Mouse (Mus musculus) forebrain, embryonic 12.5 days (tissue): ENCODE measurements around the gene Gm6034. TPM values are rescaled to one million over a fixed set of nuclear protein-coding genes. Genes with fewer than 3 reads are reported as not detected.
"Not testable (repeated sequence)": the region's sequence is repeated elsewhere in the genome, so short reads cannot be mapped to it uniquely, and the experiment has no call there.

ENCODE experiments used
- ATAC-seq: fragments of 200-750 bp; cut with Nextera tagmentation; 2 replicates; pipeline ENCODE4 v1.8.0; 2017; ENCODE audit warnings: moderate TSS enrichment; ENCODE audit not compliant: low FRiP score
- H3K27ac ChIP-seq: fragments of 300-500 bp; sonication (generic); 2 replicates; pipeline ENCODE4 v1.5.1; 2016; ENCODE audit warnings: mild to moderate bottlenecking
- H3K27me3 ChIP-seq: fragments of 300-500 bp; sonication (generic); 2 replicates; pipeline ENCODE4 v1.6.1; 2016; ENCODE audit warnings: mild to moderate bottlenecking
- H3K36me3 ChIP-seq: fragments of 300-500 bp; sonication (generic); replicated peaks from 2 replicates; pipeline ENCODE4 v1.6.1; 2016; ENCODE audit warnings: mild to moderate bottlenecking
- H3K4me1 ChIP-seq: fragments of 300-500 bp; sonication (generic); 2 replicates; pipeline ENCODE4 v1.6.1; 2016
- H3K4me2 ChIP-seq: fragments of 300-500 bp; sonication (generic); 2 replicates; pipeline ENCODE4 v1.6.1; 2016; ENCODE audit warnings: mild to moderate bottlenecking, moderate library complexity
- H3K4me3 ChIP-seq: fragments of 300-500 bp; sonication (generic); replicated peaks from 2 replicates; pipeline ENCODE4 v1.5.1; 2016; ENCODE audit warnings: mild to moderate bottlenecking
- H3K9ac ChIP-seq: fragments of 300-500 bp; sonication (generic); 2 replicates; pipeline ENCODE4 v1.6.1; 2016; ENCODE audit warnings: mild to moderate bottlenecking
- H3K9me3 ChIP-seq: fragments of 300-500 bp; sonication (generic); 2 replicates; pipeline ENCODE4 v1.6.1; 2016
- WGBS: fragments of 180-500 bp; shearing (Covaris S2); methylation state at CpG from one replicate; pipeline ENCODE4 v1.1.7; 2016; 5-methylcytosine and 5-hydroxymethylcytosine counted together
- polyA plus RNA-seq: library from polyadenylated mRNA; unstranded; fragments of >200 nt; fragmentation: Nextera tagmentation; extraction: Ambion mirVana; gene quantifications from 2 replicates; pipeline ENCODE4 v1.2.1, GENCODE M21; 2016

Gm6034 gene
- polyA plus RNA-seq, 1 experiment from 2014 or later: not detected

DNA sequence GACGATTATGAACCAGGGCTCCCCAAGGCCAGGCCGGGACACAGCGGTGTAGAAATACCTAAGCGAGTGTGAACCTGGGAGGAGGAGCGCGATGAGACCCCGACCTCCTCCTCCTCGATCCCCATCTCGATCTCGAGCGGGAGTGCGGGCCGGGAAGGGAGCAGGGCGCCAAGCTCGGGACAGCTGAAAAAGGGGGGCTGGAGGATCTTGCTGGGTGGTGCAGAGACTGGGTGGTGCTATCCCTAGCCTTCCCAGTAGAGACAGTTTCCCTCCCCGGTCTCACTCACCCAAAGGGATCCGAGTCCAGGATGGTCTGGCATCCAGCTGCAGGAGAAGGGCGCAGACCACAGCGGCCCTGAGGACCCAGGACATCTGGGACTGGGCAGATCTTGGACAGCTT is 706 bp upstream of the Gm6034 start:
- Histone ChIP-seq H3K4me3 (peak overlapping the region; percentile 37), H3K9ac (peak overlapping the region; percentile 45), H3K4me2 (peak overlapping the region; percentile 69), H3K27me3 (peaks cover 18% of the 10 kb centered on the region)
- not testable (repeated sequence) for H3K27ac ChIP-seq, H3K9me3 ChIP-seq, H3K36me3 ChIP-seq, H3K4me1 ChIP-seq
- WGBS: 2% methylated on average over 19 of the region's 19 CpGs
- 0 out of 2 replicates have a peak, but pooled peaks have one; percentile 68 for ATAC-seq

DNA sequence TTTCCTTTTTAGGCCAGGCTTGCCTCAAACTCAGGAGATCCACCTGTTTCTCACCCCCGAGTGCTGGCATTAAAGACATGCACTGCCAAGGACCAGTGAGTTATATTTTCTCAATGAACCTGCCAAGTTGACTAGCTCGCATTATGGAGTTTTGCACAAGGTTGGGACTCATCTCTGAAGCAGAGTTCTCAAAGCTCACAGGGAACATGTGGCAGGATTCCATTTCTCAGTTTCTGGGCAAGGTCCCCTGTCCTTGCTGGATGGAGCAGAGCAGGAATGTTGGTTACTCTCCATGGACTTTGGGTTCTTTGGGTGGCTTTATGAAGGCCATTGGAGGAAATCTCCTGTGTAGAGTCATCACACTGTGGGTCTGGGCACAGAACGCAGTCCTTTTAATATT is 525 bp downstream of the Gm6034 start:
- H3K9me3 ChIP-seq: no peaks in the 10 kb centered on the region
- H3K4me3 ChIP-seq: peak overlapping the region; percentile 37; the same call in 1 of the 2 replicates
- 80% methylated on average over 3 of the region's 3 CpGs for WGBS
- no peak overlapping the region for H3K27ac ChIP-seq
- no peak overlapping the region for H3K4me2 ChIP-seq
- no peaks in the 10 kb centered on the region for H3K36me3 ChIP-seq
- peaks cover 18% of the 10 kb centered on the region for H3K27me3 ChIP-seq
- no peaks in the 10 kb centered on the region for H3K4me1 ChIP-seq
- ATAC-seq: no peak
- H3K9ac ChIP-seq: no peak overlapping the region

DNA sequence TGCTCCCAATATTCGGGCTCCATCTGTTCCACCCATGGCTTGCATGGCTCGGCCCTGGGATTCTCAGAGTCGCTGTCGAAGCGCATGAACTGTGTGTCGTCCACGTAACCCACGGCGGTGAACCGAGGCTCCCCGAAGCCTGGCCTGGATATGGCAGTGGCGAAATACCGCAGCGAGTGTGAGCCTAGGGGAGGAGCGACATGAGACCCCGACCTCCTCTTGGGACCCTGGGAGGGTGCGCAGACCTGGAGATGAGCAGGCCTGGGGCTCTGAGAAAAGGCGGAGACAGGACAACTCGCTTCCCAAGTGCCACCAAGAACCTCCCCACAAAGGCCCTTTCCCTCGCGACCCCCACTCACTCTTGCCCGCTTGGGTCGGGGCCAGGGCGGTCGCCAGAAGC is 15.2 kb downstream of the Gm6034 start:
- WGBS: 88% methylated on average over 25 of the region's 25 CpGs
- not testable (repeated sequence) for ATAC-seq, H3K27ac ChIP-seq

DNA sequence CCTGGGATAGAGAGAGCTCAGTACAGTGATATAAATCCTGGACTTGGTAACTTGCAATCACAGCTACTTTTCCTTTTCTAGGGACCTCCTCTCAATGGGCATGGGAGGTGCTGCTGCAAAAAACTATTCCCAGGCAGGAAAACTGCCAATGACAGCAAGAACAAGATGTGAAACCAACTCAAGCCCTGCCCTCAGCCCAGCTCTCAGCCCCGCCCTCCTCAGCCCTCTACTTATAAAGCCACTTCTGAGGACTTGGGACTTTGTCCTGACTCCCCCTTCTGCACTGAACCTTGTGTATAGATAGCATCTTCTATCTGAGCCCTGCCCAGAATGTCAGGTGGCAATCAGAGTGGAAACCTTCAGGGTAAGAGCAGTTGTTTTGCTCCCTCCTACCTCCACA is 15.6 kb downstream of the Gm6034 start, which contains the start of gene Gm11127:
Gm11127 (minus strand) TSS at position 10 of the 400 bp plus-strand sequence.
- not testable (repeated sequence) for H3K4me2 ChIP-seq, H3K9ac ChIP-seq, H3K36me3 ChIP-seq, H3K4me3 ChIP-seq, H3K9me3 ChIP-seq, H3K27ac ChIP-seq, H3K4me1 ChIP-seq, ATAC-seq, H3K27me3 ChIP-seq
- 33% methylated on average over 1 of the region's 1 CpGs for WGBS

More for the DNA sequence above, 15.2 kb downstream of the Gm6034 start:
- H3K27me3 ChIP-seq, H3K4me1 ChIP-seq, H3K4me2 ChIP-seq, H3K36me3 ChIP-seq, H3K9me3 ChIP-seq, H3K4me3 ChIP-seq, H3K9ac ChIP-seq: not testable (repeated sequence)

DNA sequence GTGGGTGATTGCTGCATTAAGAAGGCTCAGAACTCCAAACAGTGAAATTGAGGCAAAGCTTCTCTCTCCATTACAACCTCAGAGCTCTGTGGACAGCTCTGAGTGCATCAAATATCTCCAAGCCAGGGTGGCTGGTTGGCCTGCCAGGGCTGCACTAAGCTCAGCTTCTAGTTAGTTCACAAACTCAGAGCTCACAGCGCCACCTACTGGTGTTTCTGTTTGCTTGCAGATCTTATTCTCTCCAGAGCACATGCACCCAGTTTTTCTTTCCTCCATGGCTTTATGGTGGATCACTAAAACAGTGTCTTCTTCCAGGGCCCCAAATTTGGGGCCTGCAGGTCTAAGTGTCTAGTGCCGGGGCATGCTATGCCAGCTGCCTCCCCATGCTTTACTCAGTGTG is 18.1 kb downstream of the Gm6034 start:
- H3K4me3 ChIP-seq: no peak overlapping the region
- H3K36me3 ChIP-seq: no peaks in the 10 kb centered on the region
- no peak for ATAC-seq
- no peaks in the 10 kb centered on the region for H3K4me1 ChIP-seq
- no peaks in the 10 kb centered on the region for H3K27me3 ChIP-seq
- no peak overlapping the region for H3K9ac ChIP-seq
- no peak overlapping the region for H3K27ac ChIP-seq
- 27% methylated on average over 2 of the region's 2 CpGs for WGBS
- no peaks in the 10 kb centered on the region for H3K9me3 ChIP-seq
- H3K4me2 ChIP-seq: no peak overlapping the region

DNA sequence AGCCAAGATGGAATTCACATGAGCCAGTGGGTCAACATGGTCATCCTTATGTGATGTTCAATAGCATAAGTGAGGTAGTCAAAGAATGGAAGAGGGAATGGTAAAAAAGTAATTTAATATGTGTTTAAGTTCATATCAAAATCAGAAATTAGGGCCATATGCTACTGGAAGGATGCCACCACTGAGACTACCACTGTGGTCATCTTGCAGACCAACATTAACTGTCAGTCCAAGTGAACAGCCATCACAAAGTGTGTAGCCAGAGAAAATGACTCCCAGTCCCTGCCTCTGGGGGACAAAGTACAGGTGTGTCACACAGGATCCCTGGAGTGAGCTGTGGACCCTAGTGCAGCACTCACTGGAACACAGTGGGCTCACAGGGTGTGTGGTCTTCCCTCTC is 39.1 kb downstream of the Gm6034 start:
- not testable (repeated sequence) for H3K4me2 ChIP-seq, H3K9ac ChIP-seq, H3K9me3 ChIP-seq, H3K27ac ChIP-seq, ATAC-seq, H3K4me1 ChIP-seq, H3K4me3 ChIP-seq, H3K36me3 ChIP-seq
- H3K27me3 ChIP-seq: peaks cover 27% of the 10 kb centered on the region

DNA sequence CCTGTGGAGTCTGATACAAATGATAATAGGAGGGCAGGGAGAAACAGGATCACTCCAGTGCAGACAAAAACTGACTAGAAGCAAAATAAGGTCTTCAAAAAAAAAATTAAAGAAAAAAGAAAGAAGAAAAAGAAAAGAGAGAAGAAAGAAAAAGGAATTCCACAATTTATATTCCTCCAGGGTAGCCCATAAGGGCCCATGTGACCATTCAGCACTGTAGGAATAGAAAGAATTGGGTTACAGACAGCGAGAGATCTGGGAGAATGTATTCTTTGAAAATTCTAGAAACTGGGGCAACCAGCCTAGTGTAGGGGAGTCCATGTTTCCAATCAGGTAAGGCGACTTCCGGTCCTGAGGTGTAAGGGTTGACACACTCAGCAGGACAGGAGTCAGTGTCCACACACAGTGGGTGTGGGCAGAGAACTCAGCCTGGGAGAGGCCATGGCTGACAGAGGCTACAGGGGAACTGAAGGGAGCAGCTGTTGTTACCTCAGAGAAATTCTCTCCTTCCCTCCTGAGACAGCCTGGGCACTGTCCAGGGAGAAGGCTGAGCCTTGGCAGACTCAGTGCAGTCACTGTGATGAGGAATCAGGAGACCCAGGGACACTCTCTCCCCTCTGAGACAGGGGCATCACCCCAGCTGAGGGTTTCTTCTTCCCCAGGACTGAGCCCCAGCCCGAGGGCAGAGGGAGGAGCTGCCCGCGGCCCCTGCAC is 39.9 kb downstream of the Gm6034 start:
- H3K27me3 ChIP-seq: peaks cover 27% of the 10 kb centered on the region
- peak overlapping the region; percentile 53 for H3K4me3 ChIP-seq
- not testable (repeated sequence) for H3K27ac ChIP-seq, H3K4me1 ChIP-seq, H3K9me3 ChIP-seq, H3K36me3 ChIP-seq, ATAC-seq
- 25% methylated on average over 6 of the region's 6 CpGs for WGBS
- H3K9ac ChIP-seq: 0 out of 2 replicates have a peak overlapping the region, but pooled peaks have one; percentile 67
- H3K4me2 ChIP-seq: peak overlapping the region; percentile 91

DNA sequence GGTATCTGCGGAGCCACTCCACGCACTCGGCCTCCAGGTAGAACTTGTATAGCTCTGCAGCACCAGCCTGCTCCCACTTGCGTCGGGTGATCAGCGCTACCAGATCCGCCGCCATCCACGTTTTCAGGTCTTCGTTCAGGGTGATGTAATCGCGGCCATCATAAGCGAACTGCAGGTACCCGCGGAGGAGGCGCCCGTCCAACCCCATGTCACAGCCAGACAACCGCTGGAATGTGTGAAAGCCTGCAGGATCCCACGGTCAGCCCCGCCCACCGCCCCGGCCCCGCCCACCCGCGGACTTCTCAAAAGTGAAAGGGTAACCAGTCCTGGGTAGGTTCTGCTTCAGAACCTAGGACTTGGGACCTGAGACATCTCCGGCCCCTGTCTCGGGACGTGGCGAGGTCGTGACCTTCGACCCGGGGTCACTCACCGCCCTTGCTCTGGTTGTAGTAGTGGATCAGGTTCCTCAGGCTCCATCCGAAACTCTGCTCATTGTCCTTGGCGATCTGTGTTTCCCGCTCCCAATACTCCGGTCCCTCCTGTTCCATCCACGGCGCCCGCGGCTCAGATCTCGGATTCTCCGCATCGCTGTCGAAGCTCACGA is 40.6 kb downstream of the Gm6034 start:
- Histone ChIP-seq H3K9me3 (no peaks in the 10 kb centered on the region), H3K4me2 (peak overlapping the region; percentile 91), H3K27ac (no peak overlapping the region), H3K4me3 (peak overlapping the region; percentile 53), H3K36me3 (no peaks in the 10 kb centered on the region), H3K9ac (peak overlapping the region; percentile 67), H3K4me1 (peaks cover 7% of the 10 kb centered on the region), H3K27me3 (peaks cover 27% of the 10 kb centered on the region)
- ATAC-seq: peak; percentile 80
- under 1% methylated on average over 46 of the region's 46 CpGs for WGBS

DNA sequence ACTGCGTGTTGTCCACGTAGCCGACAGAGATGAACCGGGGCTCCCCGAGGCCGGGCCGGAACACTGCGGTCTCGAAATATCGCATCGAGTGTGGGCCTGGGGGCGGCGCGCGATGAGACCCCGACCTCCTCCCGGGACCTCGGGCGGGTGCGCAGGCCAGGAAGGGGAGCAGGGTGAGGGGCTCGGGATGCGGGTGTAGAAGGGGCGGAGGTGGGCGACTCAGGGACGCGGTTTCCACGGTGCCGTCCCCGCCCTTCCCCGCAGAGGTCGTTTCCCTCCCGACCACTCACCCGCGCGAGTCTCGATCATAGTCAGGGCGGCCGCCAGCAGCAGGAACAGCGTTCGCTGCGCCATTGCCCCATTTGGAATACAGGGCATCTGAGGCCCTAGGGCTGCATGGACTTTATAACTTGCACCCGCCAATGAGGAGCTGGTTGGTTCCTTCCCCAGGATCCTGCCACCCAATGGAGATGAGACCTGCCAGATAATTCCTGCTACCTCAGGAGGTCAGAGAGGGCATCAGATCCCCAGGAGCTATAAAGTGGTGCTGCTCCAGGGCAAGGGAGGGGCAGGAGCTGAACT is 41.2 kb downstream of the Gm6034 start:
- WGBS: 1% methylated on average over 42 of the region's 42 CpGs
- Histone ChIP-seq H3K27me3 (peaks cover 27% of the 10 kb centered on the region), H3K9ac (peak overlapping the region; percentile 67), H3K36me3 (no peaks in the 10 kb centered on the region), H3K4me2 (peak overlapping the region; percentile 91), H3K4me3 (peak overlapping the region; percentile 53), H3K9me3 (no peaks in the 10 kb centered on the region), H3K27ac (no peak overlapping the region), H3K4me1 (peaks cover 7% of the 10 kb centered on the region)
- ATAC-seq: peak; percentile 60; the same call in 1 of the 2 replicates

DNA sequence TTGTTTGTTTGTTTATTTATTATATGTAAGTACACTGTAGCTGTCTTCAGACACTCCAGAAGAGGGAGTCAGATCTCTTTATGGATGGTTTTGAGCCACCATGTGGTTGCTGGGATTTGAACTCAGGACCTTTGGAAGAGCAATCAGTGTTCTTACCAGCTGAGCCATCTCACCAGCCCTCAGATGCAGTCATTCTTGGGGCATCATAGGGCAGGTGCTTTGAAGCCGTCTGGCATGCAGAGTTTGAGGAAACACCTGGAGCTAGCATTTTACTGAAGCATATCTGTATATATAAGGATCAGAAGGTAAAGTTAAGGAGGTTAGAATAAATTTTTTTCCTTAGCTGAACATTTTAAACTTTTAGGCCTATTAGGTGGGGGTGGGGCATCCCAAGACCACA is 43.2 kb downstream of the Gm6034 start:
- H3K36me3 ChIP-seq, H3K27ac ChIP-seq, H3K4me2 ChIP-seq, H3K4me3 ChIP-seq, H3K9ac ChIP-seq, H3K9me3 ChIP-seq, ATAC-seq, H3K4me1 ChIP-seq: not testable (repeated sequence)
- peaks cover 27% of the 10 kb centered on the region for H3K27me3 ChIP-seq
- 85% methylated on average over 1 of the region's 1 CpGs for WGBS

DNA sequence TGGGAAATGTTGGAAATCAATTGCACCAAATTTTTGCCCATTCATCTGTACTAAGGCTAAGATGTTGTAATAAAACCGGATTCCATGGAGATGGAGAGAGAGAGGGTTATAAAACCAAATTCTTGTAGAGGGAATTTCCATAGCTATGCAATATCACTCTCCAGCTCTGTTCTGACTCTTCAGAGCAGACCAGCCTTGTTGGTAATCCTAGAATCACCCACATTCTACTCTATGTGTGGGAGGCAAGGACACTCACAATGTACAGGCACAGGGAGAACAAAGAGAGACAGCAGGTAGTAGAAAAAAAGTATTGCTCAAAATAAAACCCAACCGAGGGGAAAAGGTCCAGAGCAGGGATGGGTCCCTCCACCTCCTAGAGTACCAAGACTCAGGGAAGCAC is 49.2 kb downstream of the Gm6034 start:
- not testable (repeated sequence) for H3K27ac ChIP-seq, H3K36me3 ChIP-seq, H3K4me1 ChIP-seq, H3K27me3 ChIP-seq, H3K9me3 ChIP-seq, H3K4me2 ChIP-seq, H3K4me3 ChIP-seq, H3K9ac ChIP-seq, ATAC-seq
- no CpG with 5 or more reads among the region's 2 CpGs for whole genome bisulfite sequencing

DNA sequence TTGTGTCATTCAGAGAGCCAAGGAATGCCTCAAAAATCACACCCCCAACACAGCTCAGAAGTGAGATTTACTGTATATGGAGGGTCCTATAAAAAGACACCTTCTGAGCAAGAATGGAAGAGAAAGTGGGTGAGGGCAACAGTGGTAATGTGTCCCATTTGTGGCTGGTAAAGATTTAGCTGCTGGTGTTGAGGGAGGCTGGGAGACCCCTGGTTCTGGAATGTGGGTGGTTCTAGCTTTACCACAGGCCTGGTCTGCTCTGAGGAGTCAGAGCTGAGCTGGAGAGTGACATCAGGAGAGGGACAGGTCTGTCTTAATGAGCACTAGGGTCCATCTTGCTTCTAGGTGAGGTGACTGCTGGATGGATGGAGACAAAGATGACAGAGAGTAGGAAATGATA is 49.8 kb downstream of the Gm6034 start:
- not testable (repeated sequence) for ATAC-seq, H3K27ac ChIP-seq, H3K9me3 ChIP-seq, H3K4me3 ChIP-seq, H3K27me3 ChIP-seq, H3K36me3 ChIP-seq, H3K4me2 ChIP-seq, H3K9ac ChIP-seq, H3K4me1 ChIP-seq

DNA sequence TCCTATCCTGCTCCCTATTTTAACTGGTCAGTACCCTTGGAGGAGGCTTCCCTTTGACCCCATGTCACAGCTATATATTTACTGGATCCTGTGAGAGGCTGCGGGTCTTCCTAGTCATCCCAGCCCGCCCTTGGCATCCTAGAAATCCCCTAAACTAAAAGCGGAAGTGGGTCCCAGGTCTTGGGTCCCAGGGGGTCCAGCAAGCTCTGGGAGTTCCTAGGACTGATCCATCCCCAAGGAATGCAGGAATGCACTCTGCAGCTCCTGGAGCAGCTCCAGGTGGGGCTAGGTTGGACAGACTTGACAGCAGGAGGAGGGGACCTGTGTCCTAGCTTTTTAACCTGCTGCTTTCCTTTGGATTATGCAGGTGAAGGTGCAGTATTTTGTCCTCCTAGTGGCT is 51.2 kb downstream of the Gm6034 start:
- no peaks in the 10 kb centered on the region for H3K27me3 ChIP-seq
- no peaks in the 10 kb centered on the region for H3K9me3 ChIP-seq
- no peak for ATAC-seq
- H3K36me3 ChIP-seq: no peaks in the 10 kb centered on the region
- no peaks in the 10 kb centered on the region for H3K4me1 ChIP-seq
- no peak overlapping the region for H3K4me3 ChIP-seq
- H3K4me2 ChIP-seq: no peak overlapping the region
- no peak overlapping the region for H3K9ac ChIP-seq
- H3K27ac ChIP-seq: no peak overlapping the region
- 21% methylated on average over 3 of the region's 3 CpGs for WGBS
